Mouse (Mus musculus) G1E (cell line): ENCODE data around the gene H3f3b. TPM values are rescaled to one million over a fixed set of nuclear protein-coding genes. Genes with fewer than 3 reads are reported as not detected.

ENCODE experiments used
- ATAC-seq: 2 replicates; pipeline ENCODE4 v1.8.0; 2016; ENCODE audit warnings: mild to moderate bottlenecking; ENCODE audit not compliant: insufficient number of reproducible peaks, poor library complexity, low FRiP score, severe bottlenecking; ENCODE audit errors: extremely low read depth
- DNase-seq: peaks from one replicate; pipeline ENCODE4 v3.0.0; 2012; ENCODE audit warnings: low spot score
- H3K27me3 ChIP-seq: 2 replicates; pipeline ENCODE4 v1.6.1; 2012; ENCODE audit warnings: mild to moderate bottlenecking, low read length, inconsistent platforms; ENCODE audit not compliant: insufficient read depth
- H3K36me3 ChIP-seq: replicated peaks from 2 replicates; pipeline ENCODE3; 2012; ENCODE audit warnings: mild to moderate bottlenecking, inconsistent platforms
- H3K4me1 ChIP-seq: 2 replicates; pipeline ENCODE4 v1.6.1; 2012; ENCODE audit warnings: low read depth, low read length, inconsistent platforms, mixed read lengths; ENCODE audit not compliant: insufficient read depth
- H3K4me3 ChIP-seq: 2 replicates; pipeline ENCODE4 v1.5.1; 2012; ENCODE audit warnings: low read depth, mild to moderate bottlenecking, inconsistent platforms, low read length, moderate library complexity, mixed read lengths
- H3K9me3 ChIP-seq: replicated peaks from 2 replicates; pipeline ENCODE4 v1.6.1; 2012; ENCODE audit warnings: inconsistent platforms
- CTCF ChIP-seq: IDR thresholded peaks from 2 replicates; pipeline ENCODE4 v1.5.1; 2012; ENCODE audit warnings: low read depth, low read length, inconsistent platforms, mixed read lengths
- GATA1 ChIP-seq: IDR thresholded peaks from 2 replicates; pipeline ENCODE4 v1.6.1; 2012; ENCODE audit warnings: borderline replicate concordance, low read length, inconsistent platforms, mixed read lengths
- GATA2 ChIP-seq: IDR thresholded peaks from 2 replicates; pipeline ENCODE4 v1.6.1; 2012; ENCODE audit warnings: low read depth, low read length, inconsistent platforms, borderline replicate concordance
- POLR2AphosphoS5 ChIP-seq: IDR thresholded peaks from 2 replicates; pipeline ENCODE4 v1.6.1; 2012; ENCODE audit warnings: low read depth, low read length, inconsistent platforms; ENCODE audit not compliant: insufficient replicate concordance
- TAL1 ChIP-seq: conservative IDR thresholded peaks from 2 replicates; pipeline ENCODE4 v1.6.1; 2012; ENCODE audit warnings: low read depth, low read length, inconsistent platforms, mixed read lengths
- polyA plus RNA-seq: library from polyadenylated mRNA; stranded (reverse); fragments of >175 nt; gene quantifications from 2 replicates; pipeline ENCODE4 v1.2.3, GENCODE M21; 2012
- total RNA-seq, 2 experiments: library from RNA; stranded (forward) in 1 of 2; stranded (reverse) in 1 of 2; fragments of 200-1000 nt in 1 of 2; fragments of >200 nt in 1 of 2; fragmentation: Nextera tagmentation in 1 of 2; gene quantifications; 2 replicates each; pipeline ENCODE4 v1.2.3; 2014 to 2017

The H3f3b gene
- total and polyA plus RNA-seq, 3 experiments = 336 to 721 (median 692) TPM

DNA sequence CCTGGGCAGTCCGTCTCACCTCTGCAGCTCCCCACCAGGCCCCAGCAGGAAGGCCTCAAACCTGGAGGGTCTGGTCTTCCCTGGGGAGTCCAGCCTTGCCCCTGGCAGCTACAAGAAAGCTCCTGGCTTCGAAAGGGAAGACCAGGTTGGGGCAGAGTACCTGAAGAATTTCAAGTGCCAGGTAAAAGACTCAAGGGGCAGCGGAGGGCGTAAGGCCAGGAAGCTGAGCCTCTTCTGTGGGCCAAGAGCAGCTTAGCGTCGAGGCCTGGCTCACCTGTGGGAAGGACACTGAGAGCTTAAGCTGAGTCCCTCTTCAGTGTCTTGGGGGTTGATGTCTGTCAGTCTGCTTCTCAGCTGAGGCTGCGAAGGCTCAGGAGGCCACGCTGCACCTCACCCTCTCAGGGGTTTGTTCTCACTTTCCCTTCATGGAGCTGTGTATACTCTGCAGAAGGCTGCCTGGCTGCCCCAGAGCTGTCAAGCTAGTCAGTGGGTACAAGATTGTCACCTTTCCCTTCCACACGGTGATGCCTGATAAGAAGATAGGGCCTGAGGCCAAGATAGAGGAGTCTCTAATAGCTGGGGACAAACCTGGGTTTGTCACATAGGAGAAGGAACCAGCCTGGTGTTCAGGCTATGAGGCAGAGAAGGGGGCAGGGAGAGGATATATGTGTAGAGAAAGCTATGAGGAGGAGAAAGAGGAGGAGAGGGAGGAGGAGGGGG lies 25.9 kb upstream of the H3f3b start:
- Histone ChIP-seq H3K9me3 (peaks cover 4% of the 10 kb centered on the region; the same call in 1 of the 2 replicates), H3K36me3 (peaks cover 99% of the 10 kb centered on the region), H3K4me1 (peaks cover 40% of the 10 kb centered on the region), H3K4me3 (no peak overlapping the region), H3K27me3 (no peaks in the 10 kb centered on the region; the same call in 1 of the 2 replicates)
- TF ChIP-seq GATA2 = no peak
- no peak for TF ChIP-seq POLR2AphosphoS5
- no peak for TF ChIP-seq TAL1
- no peak for TF ChIP-seq CTCF
- no peak for TF ChIP-seq GATA1
- DNase-seq = no peak
- no peak for ATAC-seq

DNA sequence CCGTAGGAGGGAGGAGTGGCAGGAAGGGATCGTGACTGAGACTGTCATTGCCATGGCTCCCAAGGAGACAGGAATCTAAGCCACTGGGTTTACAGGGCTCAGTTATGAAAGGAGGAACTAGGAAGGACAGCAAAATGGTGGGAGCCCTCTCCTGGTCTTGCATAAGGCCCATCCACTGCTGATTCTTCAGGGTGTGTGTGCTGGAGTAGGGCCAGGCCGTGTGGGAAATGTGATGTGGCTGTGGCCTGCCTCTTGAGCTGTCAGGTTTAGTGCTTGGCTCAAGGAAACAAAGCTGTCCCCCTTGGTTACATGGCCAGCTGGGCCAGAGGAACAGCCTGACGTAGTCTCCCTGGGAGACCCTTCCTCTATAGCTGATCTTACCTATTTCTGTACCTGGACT lies 22.4 kb upstream of the H3f3b start:
- Histone ChIP-seq H3K4me1 (peaks cover 15% of the 10 kb centered on the region), H3K36me3 (peaks cover 98% of the 10 kb centered on the region), H3K27me3 (no peaks in the 10 kb centered on the region), H3K4me3 (no peak overlapping the region), H3K9me3 (peaks cover 4% of the 10 kb centered on the region; the same call in 1 of the 2 replicates)
- ATAC-seq (no peak), DNase-seq (no peak)
- TF ChIP-seq CTCF (no peak), TAL1 (no peak), POLR2AphosphoS5 (no peak), GATA1 (no peak), GATA2 (no peak)

DNA sequence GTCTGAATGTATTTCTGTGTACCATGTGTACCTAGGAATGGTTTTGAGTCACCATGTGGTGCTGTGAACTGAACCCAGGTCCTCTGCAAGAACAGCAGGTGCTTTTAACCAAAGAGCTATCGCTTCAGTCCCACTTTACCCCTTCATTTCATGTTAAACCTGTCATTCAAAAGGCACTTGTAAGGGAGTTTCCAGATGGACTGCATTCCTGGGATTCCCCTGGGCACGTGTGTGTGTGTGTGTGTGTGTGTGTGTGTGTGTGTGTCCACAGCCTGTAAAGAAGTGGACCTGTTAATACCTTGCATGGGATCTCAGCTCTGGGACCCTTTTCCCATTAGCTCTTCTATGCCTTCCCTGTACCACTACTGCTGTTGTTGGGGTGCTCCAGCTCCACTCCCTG lies 21.8 kb upstream of the H3f3b start:
- no peak for TF ChIP-seq GATA1
- no peak for TF ChIP-seq TAL1
- no peak for TF ChIP-seq GATA2
- no peak for TF ChIP-seq POLR2AphosphoS5
- no peak for TF ChIP-seq CTCF
- no peak for ATAC-seq
- Histone ChIP-seq H3K4me1 (peaks cover 15% of the 10 kb centered on the region), H3K9me3 (peaks cover 4% of the 10 kb centered on the region; the same call in 1 of the 2 replicates), H3K27me3 (no peaks in the 10 kb centered on the region), H3K4me3 (no peak overlapping the region), H3K36me3 (peaks cover 98% of the 10 kb centered on the region)
- DNase-seq = no peak

DNA sequence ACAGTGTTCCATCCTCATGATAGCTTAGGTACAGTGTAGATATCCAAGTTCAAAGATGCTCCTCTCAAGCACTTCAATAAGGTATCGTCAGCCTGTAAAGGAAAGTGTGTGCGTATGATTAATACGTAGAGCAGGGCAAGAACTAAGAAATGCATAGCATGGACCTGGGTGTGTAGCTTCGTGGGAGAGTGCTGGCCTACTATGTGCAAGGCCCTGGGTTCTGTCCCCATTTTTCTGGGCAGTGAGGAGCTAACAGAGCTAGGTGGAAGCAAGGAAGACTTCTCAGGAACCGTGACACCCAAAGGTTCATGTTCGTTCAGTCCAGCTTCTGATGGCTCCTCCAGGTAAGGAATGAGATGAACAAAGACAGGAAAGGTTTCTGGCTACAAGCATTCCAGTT lies 17.4 kb upstream of the H3f3b start:
- peaks cover 89% of the 10 kb centered on the region for H3K36me3 ChIP-seq

DNA sequence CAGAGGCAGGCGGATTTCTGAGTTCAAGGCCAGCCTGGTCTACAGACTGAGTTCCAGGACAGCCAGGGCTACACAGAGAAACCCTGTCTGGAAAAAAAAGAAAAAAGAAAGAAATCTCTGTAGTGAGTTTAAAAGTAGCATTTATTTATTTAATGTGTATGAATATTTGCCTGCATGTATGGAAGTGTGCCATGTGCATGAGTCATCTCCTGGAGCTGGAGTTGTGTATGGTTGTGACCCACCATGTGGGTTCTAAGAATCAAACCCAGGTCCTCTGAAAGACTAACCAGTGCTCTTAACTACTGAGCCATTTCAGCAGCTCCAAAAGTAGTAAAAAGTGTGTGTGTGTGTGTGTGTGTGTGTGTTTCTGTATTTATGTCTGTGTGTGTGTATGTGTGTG lies 15.5 kb upstream of the H3f3b start:
- no peak overlapping the region for H3K4me3 ChIP-seq
- H3K36me3 ChIP-seq = peaks cover 85% of the 10 kb centered on the region
- no peak for ATAC-seq

More for the DNA sequence above, 17.4 kb upstream of the H3f3b start:
- ATAC-seq (no peak), DNase-seq (no peak)
- H3K4me3 ChIP-seq = no peak overlapping the region
- H3K4me1 ChIP-seq = peaks cover 22% of the 10 kb centered on the region
- TF ChIP-seq GATA1 = no peak
- no peak for TF ChIP-seq TAL1
- no peak for TF ChIP-seq POLR2AphosphoS5
- no peak for TF ChIP-seq CTCF
- no peak for TF ChIP-seq GATA2
- H3K27me3 ChIP-seq = no peaks in the 10 kb centered on the region
- H3K9me3 ChIP-seq = peaks cover 7% of the 10 kb centered on the region

DNA sequence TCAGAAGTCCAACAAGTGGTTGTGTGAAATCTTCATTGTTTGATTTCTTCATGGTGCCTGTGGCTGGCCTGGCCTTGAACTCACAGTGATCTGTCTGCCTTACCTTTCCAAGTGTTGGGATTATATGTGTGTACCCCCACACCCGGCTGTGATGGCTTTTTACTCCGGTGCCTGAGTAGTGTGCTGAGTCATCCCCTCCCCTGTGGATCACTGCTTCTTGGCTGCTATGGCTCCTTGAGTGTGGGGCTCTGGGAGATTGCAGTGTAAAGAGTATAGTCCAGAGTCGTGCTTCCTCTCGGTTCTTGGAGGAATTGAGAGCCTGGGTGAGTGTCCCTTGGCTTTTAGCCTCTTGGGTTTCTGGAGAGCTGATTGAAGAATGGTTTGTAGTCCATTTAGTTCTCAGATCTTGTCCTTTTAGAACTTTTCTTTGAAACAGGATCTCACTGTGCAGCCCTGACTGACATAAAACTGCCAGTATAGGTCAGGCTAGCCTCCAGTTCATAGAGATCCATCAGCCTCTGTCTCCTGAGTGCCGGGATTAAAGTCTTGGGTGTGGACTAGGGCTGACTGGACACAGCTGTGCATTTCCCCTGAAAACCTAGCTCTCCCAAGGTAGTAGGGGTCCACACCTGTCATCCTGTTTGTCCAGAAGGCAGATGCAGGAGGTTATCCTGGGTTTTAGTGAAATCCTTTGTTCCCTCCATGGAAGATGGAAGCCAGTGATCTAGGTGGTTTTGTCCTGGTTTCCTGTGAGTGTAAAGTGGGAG lies 14.8 kb upstream of the H3f3b start:
- Histone ChIP-seq H3K4me1 (peaks cover 23% of the 10 kb centered on the region), H3K4me3 (no peak overlapping the region), H3K27me3 (no peaks in the 10 kb centered on the region), H3K36me3 (peaks cover 85% of the 10 kb centered on the region), H3K9me3 (peaks cover 3% of the 10 kb centered on the region; the same call in 1 of the 2 replicates)
- TF ChIP-seq CTCF (no peak), POLR2AphosphoS5 (no peak), TAL1 (no peak), GATA2 (no peak), GATA1 (no peak)
- DNase-seq = no peak
- ATAC-seq = no peak

More for the DNA sequence above, 15.5 kb upstream of the H3f3b start:
- no peak for DNase-seq
- Histone ChIP-seq H3K4me1 (peaks cover 23% of the 10 kb centered on the region), H3K27me3 (no peaks in the 10 kb centered on the region), H3K9me3 (peaks cover 3% of the 10 kb centered on the region; the same call in 1 of the 2 replicates)
- no peak for TF ChIP-seq GATA2
- no peak for TF ChIP-seq POLR2AphosphoS5
- no peak for TF ChIP-seq TAL1
- no peak for TF ChIP-seq GATA1
- TF ChIP-seq CTCF = no peak
